ENCODE assay signal across 30 mouse cellular contexts in genomic region chr11:7281656-7282055, GRCm38 (mm10).
DNase-seq lines count a peak whose midpoint lies in the region; ATAC-seq lines count a peak whose summit lies in the region.
"Had no signal": no experiment of that assay in that cellular context is flagged by ENCODE, and none has a peak within 500 bp of the region (broad histone marks: within the 10 kb centered on the region; RNA-seq: fewer than 3 reads in every experiment).

No protein-coding gene starts in this region.

- H3K4me3 ChIP-seq in embryonic facial prominence, embryonic 11.5 days (ENCODE audit: low read depth, low read length), result no peak overlapping the region
- H3K4me3 ChIP-seq: erythroblast, embryonic 14.5 days; forebrain, embryonic 12.5 days; hindbrain, embryonic 12.5 days; liver, embryonic 15.5 days; megakaryocyte, embryonic 14.5 days; midbrain, embryonic 15.5 days had no signal

- no peaks in the 10 kb centered on the region for H3K27me3 ChIP-seq in embryonic facial prominence, embryonic 11.5 days (ENCODE audit: control insufficient read depth, insufficient read depth, low read length)
- H3K27me3 ChIP-seq: forebrain, embryonic 12.5 days; hindbrain, embryonic 12.5 days; liver, embryonic 15.5 days; megakaryocyte, embryonic 14.5 days; midbrain, embryonic 15.5 days; Patski had no signal

- H3K4me2 ChIP-seq in embryonic facial prominence, embryonic 11.5 days (ENCODE audit: low read depth, low read length), result no peak overlapping the region
- H3K4me2 ChIP-seq: forebrain, embryonic 12.5 days; heart, embryonic 11.5 days; hindbrain, embryonic 12.5 days; liver, embryonic 15.5 days; midbrain, embryonic 15.5 days had no signal

- 23% methylated on average over 2 of the region's 2 CpGs for WGBS in embryonic facial prominence, embryonic 11.5 days

- no peaks in the 10 kb centered on the region for H3K9me3 ChIP-seq in embryonic facial prominence, embryonic 11.5 days (replicated peaks; ENCODE audit: control insufficient read depth, low read length)
- H3K9me3 ChIP-seq: forebrain, embryonic 12.5 days; G1E; hindbrain, embryonic 12.5 days; liver, embryonic 15.5 days; midbrain, embryonic 15.5 days had no signal

- ATAC-seq in embryonic facial prominence, embryonic 11.5 days (replicated peaks; ENCODE audit: insufficient number of reproducible peaks, low FRiP score, low TSS enrichment, low read depth), result no peak
- ATAC-seq: intestine, embryonic 16.5 days; midbrain, embryonic 15.5 days; Patski had no signal

- no peak overlapping the region for H3K27ac ChIP-seq in embryonic facial prominence, embryonic 11.5 days (replicated peaks; ENCODE audit: low read depth, low read length)
- H3K27ac ChIP-seq: forebrain, embryonic 12.5 days; hindbrain, embryonic 12.5 days; kidney, postnatal 0 days; liver, embryonic 15.5 days; midbrain, embryonic 15.5 days had no signal

- H3K9ac ChIP-seq in embryonic facial prominence, embryonic 11.5 days (replicated peaks; ENCODE audit: low read length), result no peak overlapping the region
- H3K9ac ChIP-seq: forebrain, embryonic 12.5 days; hindbrain, embryonic 12.5 days; liver, embryonic 15.5 days; midbrain, embryonic 15.5 days had no signal

- H3K36me3 ChIP-seq in embryonic facial prominence, embryonic 11.5 days (replicated peaks; ENCODE audit: control insufficient read depth, insufficient read depth, low read depth, low read length), result no peaks in the 10 kb centered on the region
- H3K36me3 ChIP-seq: forebrain, embryonic 12.5 days; G1E; hindbrain, embryonic 12.5 days; liver, embryonic 15.5 days; midbrain, embryonic 15.5 days had no signal

- no peaks in the 10 kb centered on the region for H3K4me1 ChIP-seq in embryonic facial prominence, embryonic 11.5 days (ENCODE audit: control insufficient read depth, insufficient read depth, low read length)
- H3K4me1 ChIP-seq: forebrain, embryonic 12.5 days; hindbrain, embryonic 12.5 days; liver, embryonic 15.5 days; megakaryocyte, embryonic 14.5 days; midbrain, embryonic 15.5 days had no signal

- peak; percentile 65 for DNase-seq in embryo, embryonic 10 days (ENCODE audit: low spot score)
- no peak for DNase-seq in embryo, embryonic 9.5 days (ENCODE audit: extremely low spot score)
- DNase-seq in ZHBTc4 (ENCODE audit: low read depth, low spot score), result peak; percentile 14
- DNase-seq in embryonic facial prominence, embryonic 11.5 days (ENCODE audit: low spot score), result peak; percentile 84
- DNase-seq in forelimb bud, embryonic 11.5 days (ENCODE audit: low read depth, low spot score), result peak; percentile 48
- no peak for DNase-seq in heart, adult 8-10 months (ENCODE audit: low spot score)
- no peak for DNase-seq in adrenal gland, adult 2 months
- DNase-seq in gastrocnemius, postnatal 4 days (ENCODE audit: low spot score in 2 of 2), result no peak
- DNase-seq: adrenal gland, postnatal 36 days; cerebellum, adult 2 months; cerebellum, postnatal 14 days; heart, adult 11 months; heart, postnatal 36 days; kidney, adult 8-10 months; kidney, postnatal 4 days; layer of hippocampus, postnatal 36 days; lung, postnatal 4 days; spleen, adult 18-20 months; thymus, postnatal 14 days had no signal

Comparison
In these comparisons a context has a peak if more than half of its experiments do, and no peak if none do; other contexts are left out.
1. DNase-seq: peak in embryo, embryonic 10 days (single experiment), ZHBTc4 (single experiment), embryonic facial prominence, embryonic 11.5 days (single experiment) and forelimb bud, embryonic 11.5 days (single experiment); none in embryo, embryonic 9.5 days (single experiment), heart, adult 8-10 months (single experiment), adrenal gland, adult 2 months (single experiment) and gastrocnemius, postnatal 4 days (0 of 2).